Mouse (Mus musculus) retina, postnatal 1 day (tissue): ENCODE results near the gene Apol7e.
"Not testable (repeated sequence)": the region's sequence is repeated elsewhere in the genome, so short reads cannot be mapped to it uniquely, and the experiment has no call there.

ENCODE experiments used
- DNase-seq: peaks from one replicate; pipeline ENCODE4 v3.0.0-alpha.2; 2012

The Apol7e gene

DNA sequence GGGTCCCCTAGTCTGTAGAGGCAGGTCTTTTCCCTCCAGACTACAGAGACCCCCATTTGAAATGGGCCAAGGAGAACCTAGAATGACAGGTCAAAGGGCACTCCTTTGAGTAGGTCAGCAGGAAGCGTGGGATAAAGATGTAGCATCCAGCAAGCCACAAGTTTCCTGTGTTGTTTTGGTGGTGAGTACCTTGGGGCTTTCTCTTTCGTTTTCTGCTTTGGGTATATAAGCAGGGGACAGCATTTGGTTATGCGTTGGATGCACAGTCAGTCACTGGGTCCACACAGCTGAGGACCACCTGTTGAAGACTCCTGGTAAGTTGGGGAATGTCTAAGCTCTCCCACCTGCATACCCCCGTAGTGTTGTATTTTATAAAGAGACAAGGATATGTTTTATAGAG, at the start of gene Apol7e:
Apol7e (plus strand) TSS at position 202 of the 400 bp plus-strand sequence.
- not testable (repeated sequence) for DNase-seq

DNA sequence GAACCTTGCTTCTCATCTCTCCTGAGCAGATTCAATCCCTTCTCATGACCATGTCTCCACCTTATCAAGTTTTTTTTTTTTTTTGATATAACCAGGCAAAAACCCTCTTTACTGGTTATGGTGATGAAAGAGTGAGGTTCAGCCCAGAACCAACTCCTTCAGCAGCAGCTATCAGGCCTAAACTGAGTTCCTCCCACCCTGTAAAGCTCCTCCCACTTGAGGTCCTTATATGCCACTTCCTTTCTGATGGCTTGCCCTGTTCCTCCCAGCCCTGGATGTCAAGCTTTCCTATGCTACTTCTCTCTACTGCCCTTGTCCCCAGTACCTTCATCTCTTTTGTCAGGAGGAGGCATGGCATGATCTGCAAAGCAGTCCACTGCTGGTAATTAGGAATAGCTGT, 47.5 kb upstream of the Apol7e start:
- not testable (repeated sequence) for DNase-seq

DNA sequence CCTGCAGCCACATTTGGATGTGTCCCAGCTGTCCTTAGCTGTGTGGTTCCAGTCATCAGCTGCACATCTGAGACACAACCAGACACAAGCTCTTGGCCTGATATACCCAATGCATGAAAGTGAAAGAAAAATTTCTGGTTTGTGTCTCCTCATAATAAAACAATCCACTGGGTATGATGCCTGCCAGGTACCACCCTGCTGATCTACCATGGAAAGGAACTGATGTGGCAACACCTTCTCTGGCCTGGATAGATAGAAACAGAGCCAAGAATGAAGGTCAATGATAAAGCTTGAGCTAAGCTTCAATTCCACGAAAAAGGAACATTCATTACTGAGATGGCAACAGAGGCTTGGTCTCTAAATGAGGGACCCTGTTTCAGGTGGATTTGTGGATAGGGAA, 38.9 kb upstream of the Apol7e start:
- not testable (repeated sequence) for DNase-seq

GRCm38 (mm10) chr15:77661841-77662240, 36.8 kb upstream of the Apol7e start:
- DNase-seq: not testable (repeated sequence)

- DNase-seq: not testable (repeated sequence)
Measured at GRCm38 (mm10) chr15:77674081-77674480, 24.6 kb upstream of the Apol7e start.

GRCm38 (mm10) chr15:77683944-77684343, 14.7 kb upstream of the Apol7e start:
- peak; percentile 54 for DNase-seq

DNA sequence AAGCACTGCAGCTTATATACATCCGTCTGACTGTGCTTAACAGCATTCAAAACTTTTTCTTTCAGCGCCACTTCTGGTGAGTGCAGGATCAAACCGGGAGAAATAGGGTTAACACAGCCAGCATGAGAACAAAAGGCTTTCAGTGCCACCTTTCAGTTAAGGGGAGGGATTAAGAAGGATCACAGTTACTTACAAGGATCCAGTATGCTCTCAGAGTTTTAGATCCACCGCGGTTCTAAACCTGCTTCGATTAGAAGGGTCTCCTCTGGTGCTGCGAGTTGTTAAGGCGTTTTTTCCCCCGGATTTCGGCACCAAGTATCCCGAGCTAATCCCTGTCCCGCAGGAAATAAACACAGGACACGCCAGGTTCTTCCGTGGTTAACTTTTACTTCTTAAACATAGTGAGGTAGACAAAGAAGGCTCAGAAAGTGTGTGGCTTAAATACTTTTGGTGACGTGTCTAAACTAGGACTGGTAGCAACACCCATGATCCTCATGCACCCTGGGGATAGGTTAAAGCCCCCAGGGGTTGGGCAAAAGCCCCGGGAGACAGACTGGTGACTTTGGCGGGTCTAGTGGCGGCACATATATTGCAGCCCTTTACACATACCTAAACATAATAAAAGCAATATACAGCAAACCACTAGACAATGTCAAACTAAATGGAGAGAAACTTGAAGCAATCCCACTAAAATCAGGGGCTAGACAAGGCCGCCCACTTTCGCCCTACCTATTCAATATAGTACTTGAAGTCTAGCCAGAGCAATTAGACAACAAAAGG, 6.9 kb upstream of the Apol7e start:
- DNase-seq: peak; percentile 46

DNA sequence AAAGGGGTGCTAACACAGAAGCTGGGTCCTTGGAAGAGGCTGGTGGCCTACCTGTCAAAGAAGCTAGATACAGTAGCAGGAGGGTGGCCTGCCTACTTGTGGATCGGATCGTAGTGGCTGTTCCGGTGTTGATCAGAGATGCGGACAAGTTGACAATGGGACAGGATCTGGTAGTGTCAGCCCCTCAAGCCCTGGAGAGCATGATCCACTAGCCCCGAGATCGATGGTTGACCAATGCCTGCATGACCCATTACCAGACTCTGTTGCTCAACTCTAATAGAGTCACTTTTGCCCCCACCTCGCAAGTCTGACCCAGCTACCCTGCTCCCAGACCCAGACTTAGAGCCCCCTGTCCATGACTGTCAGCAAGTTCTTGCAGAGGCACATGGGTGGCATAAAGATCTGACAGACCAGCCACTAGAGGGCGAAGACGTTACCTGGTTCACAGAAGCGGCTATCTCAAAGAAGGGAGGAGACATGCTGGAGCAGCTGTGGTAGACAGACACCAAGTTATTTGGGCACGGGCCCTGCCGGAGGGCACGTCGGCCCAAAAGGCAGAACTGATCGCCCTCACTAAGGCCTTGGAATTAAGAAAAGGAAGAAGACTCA, 3.9 kb upstream of the Apol7e start:
- peak; percentile 38 for DNase-seq

- not testable (repeated sequence) for DNase-seq
Measured at GRCm38 (mm10) chr15:77705306-77705705, 6.6 kb downstream of the Apol7e start.

- not testable (repeated sequence) for DNase-seq
Measured at GRCm38 (mm10) chr15:77708936-77709335, 10.3 kb downstream of the Apol7e start.

DNA sequence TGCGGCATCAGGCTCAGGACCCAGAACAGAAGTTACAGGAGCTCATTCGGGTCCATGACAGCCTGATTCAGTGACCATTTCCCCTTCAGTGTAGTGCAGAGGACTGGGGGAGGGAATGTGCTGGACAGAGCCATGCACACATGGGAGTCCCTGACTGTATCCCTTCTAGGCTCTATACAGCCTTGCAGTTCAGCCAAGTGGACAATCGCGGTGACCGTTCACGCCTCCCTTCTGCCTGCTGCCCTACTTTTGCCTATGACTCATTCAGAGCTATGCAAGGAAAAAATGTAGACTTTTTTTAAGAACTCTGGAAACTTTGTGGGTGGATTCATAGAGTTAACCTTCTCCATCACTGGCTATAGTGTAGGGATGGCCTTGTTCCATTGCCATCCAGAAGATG, 19.6 kb downstream of the Apol7e start:
- not testable (repeated sequence) for DNase-seq

- DNase-seq: not testable (repeated sequence)
Measured at GRCm38 (mm10) chr15:77721509-77721908, 22.9 kb downstream of the Apol7e start.

GRCm38 (mm10) chr15:77724208-77724911, 25.7 kb downstream of the Apol7e start:
- DNase-seq: not testable (repeated sequence)

DNA sequence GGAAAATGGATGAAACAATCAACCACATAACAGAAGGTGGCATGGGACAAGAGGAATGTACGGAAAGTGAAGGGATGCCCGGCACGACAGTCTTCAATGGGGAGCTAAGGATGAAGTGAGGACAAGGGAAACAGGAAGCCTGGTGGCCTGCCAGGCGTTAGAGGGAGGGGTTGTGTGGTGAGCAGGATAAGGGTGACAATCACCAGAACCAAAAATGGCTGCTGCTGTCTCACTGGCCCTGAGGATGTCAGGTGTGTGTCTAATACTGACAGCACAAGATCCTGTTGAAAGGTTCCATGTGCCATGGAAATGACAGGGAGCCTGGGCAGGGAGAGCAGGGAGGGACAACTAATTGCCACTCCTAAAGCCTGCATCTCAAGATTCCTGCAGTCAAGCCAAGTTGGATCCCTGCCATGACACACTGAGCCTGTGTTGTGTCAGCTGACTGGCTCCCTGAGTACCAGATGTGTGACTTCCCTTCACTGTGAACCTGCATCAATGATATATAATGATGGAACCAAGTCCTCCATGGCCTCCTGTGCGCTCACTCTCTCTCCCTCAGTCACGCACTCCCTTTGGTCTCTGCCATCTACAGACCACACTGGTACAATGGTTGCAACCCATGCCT, 26.9 kb downstream of the Apol7e start:
- DNase-seq: not testable (repeated sequence)

GRCm38 (mm10) chr15:77727139-77727538, 28.5 kb downstream of the Apol7e start:
- DNase-seq: peak; percentile 50

DNA sequence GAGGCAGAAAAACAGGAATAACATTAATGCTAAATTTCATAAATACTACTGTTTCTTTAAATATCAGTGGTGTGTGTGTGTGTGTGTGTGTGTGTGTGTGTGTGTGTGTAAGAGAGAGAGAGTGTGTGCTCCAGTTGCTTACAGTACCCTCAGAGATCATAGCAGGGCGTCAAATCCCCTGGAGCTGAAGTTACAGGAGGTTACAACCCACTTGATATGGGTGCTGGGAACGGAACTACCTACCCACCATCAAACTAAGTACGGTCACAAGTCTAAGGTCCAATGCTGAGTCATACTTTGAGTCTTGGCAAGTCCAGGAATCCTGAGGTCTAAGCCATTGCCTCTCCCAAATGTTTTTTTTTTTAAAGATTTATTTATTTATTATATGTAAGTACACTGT, 29.1 kb downstream of the Apol7e start:
- DNase-seq: not testable (repeated sequence)

GRCm38 (mm10) chr15:77728739-77729138, 30.1 kb downstream of the Apol7e start, which contains the start of gene Apol9b:
Apol9b (plus strand) TSS chr15:77729039.
- DNase-seq: not testable (repeated sequence)

- DNase-seq: no peak
Measured at GRCm38 (mm10) chr15:77731605-77732004, 32.9 kb downstream of the Apol7e start.

GRCm38 (mm10) chr15:77732851-77733250, 34.2 kb downstream of the Apol7e start:
- not testable (repeated sequence) for DNase-seq

GRCm38 (mm10) chr15:77733380-77733779, 34.7 kb downstream of the Apol7e start:
- DNase-seq: not testable (repeated sequence)

DNA sequence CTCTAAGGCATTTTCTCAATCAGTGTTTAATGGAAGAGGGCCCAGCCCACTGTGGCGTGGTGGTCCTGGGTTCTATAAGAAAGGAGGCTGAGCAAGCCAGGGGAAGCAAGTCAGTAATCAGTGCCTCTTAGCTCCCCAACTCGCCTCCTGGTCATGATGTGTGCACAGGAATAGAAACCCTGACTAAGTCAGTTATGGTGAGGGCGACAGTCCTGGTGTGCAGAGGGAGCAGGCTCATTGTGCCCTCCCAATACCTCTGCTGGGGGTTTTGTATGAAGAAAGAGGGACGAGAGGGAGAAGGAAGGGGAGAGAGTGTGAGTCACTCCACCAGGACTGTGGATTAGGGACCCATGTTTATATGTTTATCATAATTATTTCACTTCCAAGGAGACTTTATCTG, 35.2 kb downstream of the Apol7e start:
- not testable (repeated sequence) for DNase-seq

- no peak for DNase-seq
Measured at GRCm38 (mm10) chr15:77740511-77741297, 42.0 kb downstream of the Apol7e start.
